Mouse (Mus musculus) neural tube, embryonic 11.5 days (tissue): ENCODE results near the gene Auts2. TPM values are rescaled to one million over a fixed set of nuclear protein-coding genes. Genes with fewer than 3 reads are reported as not detected.

Experiments
- ATAC-seq: fragments of 200-750 bp; cut with Nextera tagmentation; 2 replicates; pipeline ENCODE4 v1.8.0; 2017; ENCODE audit warnings: moderate number of reproducible peaks, mild to moderate bottlenecking, moderate TSS enrichment, moderate library complexity; ENCODE audit not compliant: insufficient read depth, low FRiP score, low TSS enrichment
- DNase-seq: peaks from one replicate; pipeline ENCODE4 v3.0.0-alpha.2; 2015; ENCODE audit warnings: low spot score
- H3K27ac ChIP-seq: fragments of 300-500 bp; sonication (generic); 2 replicates; pipeline ENCODE4 v1.5.1; 2014; ENCODE audit warnings: low read depth, mild to moderate bottlenecking, low read length
- H3K27me3 ChIP-seq: fragments of 300-500 bp; sonication (generic); 2 replicates; pipeline ENCODE4 v1.6.1; 2014; ENCODE audit warnings: mild to moderate bottlenecking, low read length, mixed read lengths; ENCODE audit not compliant: control insufficient read depth, insufficient read depth
- H3K36me3 ChIP-seq: fragments of 300-500 bp; sonication (generic); 2 replicates; pipeline ENCODE4 v1.6.1; 2014; ENCODE audit warnings: mild to moderate bottlenecking, low read length, moderate library complexity, mixed read lengths; ENCODE audit not compliant: control insufficient read depth, insufficient read depth
- H3K4me1 ChIP-seq: fragments of 300-500 bp; sonication (generic); 2 replicates; pipeline ENCODE4 v1.6.1; 2014; ENCODE audit warnings: low read length, mixed read lengths; ENCODE audit not compliant: control insufficient read depth, insufficient read depth
- H3K4me2 ChIP-seq: fragments of 300-500 bp; sonication (generic); 2 replicates; pipeline ENCODE4 v1.6.1; 2014; ENCODE audit warnings: low read depth, mild to moderate bottlenecking, moderate library complexity
- H3K4me3 ChIP-seq: fragments of 300-500 bp; sonication (generic); 2 replicates; pipeline ENCODE4 v1.5.1; 2014; ENCODE audit warnings: low read depth, low read length
- H3K9ac ChIP-seq: fragments of 300-500 bp; sonication (generic); 2 replicates; pipeline ENCODE4 v1.6.1; 2014; ENCODE audit warnings: mild to moderate bottlenecking, low read length
- H3K9me3 ChIP-seq: fragments of 300-500 bp; sonication (generic); 2 replicates; pipeline ENCODE4 v1.6.1; 2016; ENCODE audit warnings: low read length; ENCODE audit not compliant: control insufficient read depth
- WGBS: fragments of 180-500 bp; shearing (Covaris S2); extraction: QIAGEN DNeasy Blood & Tissue Kit; methylation state at CpG from one replicate; pipeline ENCODE4 v1.1.7; 2014; 5-methylcytosine and 5-hydroxymethylcytosine counted together
- polyA plus RNA-seq: library from polyadenylated mRNA; unstranded; fragments of >200 nt; fragmentation: Nextera tagmentation; extraction: Ambion mirVana; gene quantifications from 2 replicates; pipeline ENCODE4 v1.2.1, GENCODE M21; 2014

Gene Auts2
- polyA plus RNA-seq, 1 experiment from 2014 or later, result 45.0 TPM

DNA sequence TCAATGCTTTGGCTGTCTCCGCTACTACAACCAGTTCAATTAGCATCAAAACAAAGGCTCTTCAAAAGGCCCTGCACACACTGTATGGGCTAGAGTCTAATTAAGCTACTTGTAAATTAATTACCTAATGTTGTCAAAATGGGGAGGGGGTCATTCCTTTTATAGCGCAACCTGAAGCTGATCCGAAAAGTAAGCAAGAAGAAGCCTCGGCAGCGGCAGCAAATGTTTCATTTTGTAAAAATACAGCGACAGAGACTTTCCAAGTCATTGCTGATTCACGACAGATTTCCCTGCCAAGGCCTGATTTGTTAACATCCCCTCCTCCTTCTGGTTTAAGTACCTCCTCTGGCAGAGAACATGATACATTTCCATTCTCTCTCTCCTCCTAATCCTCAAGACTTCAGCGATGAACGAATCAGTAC, 33.7 kb downstream of the Auts2 start:
- H3K36me3 ChIP-seq, result no peaks in the 10 kb centered on the region
- no peaks in the 10 kb centered on the region for H3K9me3 ChIP-seq
- H3K27ac ChIP-seq, result no peak overlapping the region
- H3K4me3 ChIP-seq, result no peak overlapping the region
- no peaks in the 10 kb centered on the region for H3K27me3 ChIP-seq
- peaks cover 15% of the 10 kb centered on the region for H3K4me1 ChIP-seq
- H3K4me2 ChIP-seq, result no peak overlapping the region
- 12% methylated on average over 9 of the region's 9 CpGs for WGBS
- ATAC-seq (no peak), DNase-seq (no peak)
- no peak overlapping the region for H3K9ac ChIP-seq

DNA sequence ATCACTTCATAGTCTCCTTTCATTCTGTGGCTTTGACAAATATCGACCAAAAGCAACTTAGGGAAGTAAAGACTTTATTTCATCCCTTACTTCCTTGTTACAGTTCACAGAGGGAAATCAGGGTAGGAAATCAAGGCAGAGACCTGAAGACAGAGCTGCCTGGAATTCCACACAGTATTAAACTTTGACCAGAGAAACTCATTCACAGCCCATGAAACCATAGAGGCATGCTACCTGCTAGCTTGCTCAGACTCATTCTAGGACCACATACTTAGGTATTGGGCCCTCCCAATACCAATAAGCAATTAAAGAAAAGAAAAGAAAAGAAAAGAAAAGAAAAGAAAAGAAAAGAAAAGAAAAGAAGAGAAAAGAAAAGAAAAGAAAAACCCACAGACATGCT, 38.3 kb downstream of the Auts2 start:
- no peaks in the 10 kb centered on the region for H3K9me3 ChIP-seq
- peaks cover 16% of the 10 kb centered on the region for H3K4me1 ChIP-seq
- no peaks in the 10 kb centered on the region for H3K36me3 ChIP-seq
- WGBS, result 85% methylated on average over 1 of the region's 1 CpGs
- ATAC-seq (no peak), DNase-seq (no peak)
- H3K4me2 ChIP-seq, result no peak overlapping the region
- no peaks in the 10 kb centered on the region for H3K27me3 ChIP-seq
- no peak overlapping the region for H3K27ac ChIP-seq
- H3K4me3 ChIP-seq, result no peak overlapping the region
- no peak overlapping the region for H3K9ac ChIP-seq

DNA sequence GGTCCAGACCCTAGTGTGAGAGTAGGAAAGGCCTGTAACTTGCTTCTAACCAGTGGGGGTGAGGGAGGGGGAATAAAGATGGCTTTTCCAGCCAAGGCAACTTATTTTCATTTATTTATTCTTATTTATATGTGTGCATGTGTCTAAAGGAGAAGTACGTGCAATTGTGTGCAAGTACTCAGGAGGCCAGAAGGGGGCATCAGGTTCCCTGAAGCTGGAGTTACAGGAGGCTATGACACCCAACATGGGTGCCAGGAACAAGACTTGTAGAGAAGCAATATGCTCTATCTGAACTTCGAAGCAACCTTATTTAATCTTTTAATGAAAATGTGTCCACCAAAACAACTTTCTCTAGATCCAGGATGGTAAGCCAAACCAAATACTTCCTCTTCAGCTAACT, 39.7 kb downstream of the Auts2 start:
- Histone ChIP-seq H3K36me3 (no peaks in the 10 kb centered on the region), H3K9me3 (no peaks in the 10 kb centered on the region), H3K4me1 (peaks cover 10% of the 10 kb centered on the region; the same call in 1 of the 2 replicates), H3K27ac (no peak overlapping the region), H3K4me3 (no peak overlapping the region), H3K9ac (no peak overlapping the region), H3K4me2 (no peak overlapping the region), H3K27me3 (no peaks in the 10 kb centered on the region)
- no peak for ATAC-seq
- no peak for DNase-seq
- WGBS, result 99% methylated on average over 2 of the region's 2 CpGs

GRCm38 (mm10) chr5:132502036-132502435, 41.1 kb downstream of the Auts2 start:
- DNase-seq (no peak), ATAC-seq (no peak)
- no peaks in the 10 kb centered on the region for H3K27me3 ChIP-seq

DNA sequence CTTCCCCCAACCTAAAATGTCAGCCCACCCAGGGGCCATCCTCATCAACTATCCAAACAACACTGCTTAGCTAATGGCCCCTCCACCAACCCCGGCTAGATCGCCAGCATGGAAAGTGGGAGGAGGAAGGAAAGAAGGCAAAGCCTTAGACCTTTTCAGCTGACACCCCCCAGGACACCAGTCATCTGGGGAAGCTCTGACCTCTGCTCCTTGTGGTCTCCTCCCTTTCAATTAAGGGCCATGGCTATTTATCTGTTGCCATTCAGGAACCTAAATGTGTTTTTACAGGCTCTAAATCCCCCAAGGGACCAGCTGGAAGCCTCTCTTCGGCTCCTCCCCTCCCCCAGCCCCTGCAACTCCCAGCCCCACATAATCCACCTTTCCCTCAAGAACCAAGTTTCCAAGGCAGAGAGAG, 42.3 kb downstream of the Auts2 start:
- Histone ChIP-seq H3K9me3 (no peaks in the 10 kb centered on the region), H3K36me3 (no peaks in the 10 kb centered on the region), H3K27ac (no peak overlapping the region), H3K4me1 (peaks cover 10% of the 10 kb centered on the region; the same call in 1 of the 2 replicates), H3K27me3 (no peaks in the 10 kb centered on the region), H3K4me3 (no peak overlapping the region), H3K4me2 (no peak overlapping the region), H3K9ac (no peak overlapping the region)
- DNase-seq (peak; percentile 40), ATAC-seq (no peak)
- 2% methylated on average over 3 of the region's 3 CpGs for WGBS

More at GRCm38 (mm10) chr5:132502036-132502435, 41.1 kb downstream of the Auts2 start:
- Histone ChIP-seq H3K4me1 (peaks cover 10% of the 10 kb centered on the region; the same call in 1 of the 2 replicates), H3K4me3 (no peak overlapping the region), H3K9ac (no peak overlapping the region), H3K4me2 (no peak overlapping the region), H3K27ac (no peak overlapping the region), H3K36me3 (no peaks in the 10 kb centered on the region), H3K9me3 (no peaks in the 10 kb centered on the region)
- WGBS, result 21% methylated on average over 5 of the region's 5 CpGs

GRCm38 (mm10) chr5:132498896-132499295, 44.2 kb downstream of the Auts2 start:
- H3K4me3 ChIP-seq, result no peak overlapping the region
- H3K27ac ChIP-seq, result no peak overlapping the region
- no peak overlapping the region for H3K4me2 ChIP-seq
- DNase-seq, result no peak
- H3K27me3 ChIP-seq, result no peaks in the 10 kb centered on the region
- no peaks in the 10 kb centered on the region for H3K9me3 ChIP-seq
- 68% methylated on average over 2 of the region's 2 CpGs for WGBS
- no peak for ATAC-seq
- peaks cover 10% of the 10 kb centered on the region; the same call in 1 of the 2 replicates for H3K4me1 ChIP-seq
- H3K36me3 ChIP-seq, result no peaks in the 10 kb centered on the region
- H3K9ac ChIP-seq, result no peak overlapping the region

GRCm38 (mm10) chr5:132498045-132498444, 45.1 kb downstream of the Auts2 start:
- Histone ChIP-seq H3K27me3 (no peaks in the 10 kb centered on the region), H3K4me3 (no peak overlapping the region), H3K36me3 (no peaks in the 10 kb centered on the region), H3K9me3 (no peaks in the 10 kb centered on the region), H3K4me1 (peaks cover 10% of the 10 kb centered on the region; the same call in 1 of the 2 replicates), H3K27ac (no peak overlapping the region), H3K4me2 (no peak overlapping the region), H3K9ac (no peak overlapping the region)
- ATAC-seq (no peak), DNase-seq (no peak)
- whole genome bisulfite sequencing, result 89% methylated on average over 5 of the region's 5 CpGs

DNA sequence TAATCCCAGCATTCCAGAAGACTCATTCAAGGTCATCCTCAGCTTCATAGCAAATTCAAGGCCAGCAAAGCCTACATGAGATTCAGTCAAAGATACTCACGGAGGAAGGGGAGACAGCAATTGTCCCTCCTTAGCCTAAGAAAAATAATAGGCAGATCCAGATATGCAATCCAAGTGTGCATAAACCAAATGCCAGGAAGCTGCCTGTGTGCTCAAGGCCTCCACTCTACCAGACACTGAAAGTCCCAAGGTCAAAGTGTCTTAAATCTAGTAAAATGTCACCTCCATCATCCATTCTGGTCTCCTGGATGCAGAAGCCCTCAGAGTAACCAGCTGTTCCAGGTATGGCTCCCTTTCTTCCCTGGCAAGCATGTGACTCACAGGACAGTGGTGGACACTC, 50.4 kb downstream of the Auts2 start:
- no peak overlapping the region for H3K27ac ChIP-seq
- WGBS, result 84% methylated on average over 1 of the region's 1 CpGs

GRCm38 (mm10) chr5:132492040-132492439, 51.1 kb downstream of the Auts2 start:
- no peaks in the 10 kb centered on the region for H3K36me3 ChIP-seq
- H3K4me2 ChIP-seq, result no peak overlapping the region
- no peak overlapping the region for H3K9ac ChIP-seq
- no peak for DNase-seq
- H3K27me3 ChIP-seq, result no peaks in the 10 kb centered on the region
- ATAC-seq, result no peak
- H3K4me3 ChIP-seq, result no peak overlapping the region
- H3K27ac ChIP-seq, result no peak overlapping the region
- peaks cover 32% of the 10 kb centered on the region for H3K4me1 ChIP-seq
- H3K9me3 ChIP-seq, result no peaks in the 10 kb centered on the region

More for the DNA sequence above, 50.4 kb downstream of the Auts2 start:
- H3K4me3 ChIP-seq, result no peak overlapping the region
- peaks cover 32% of the 10 kb centered on the region for H3K4me1 ChIP-seq
- ATAC-seq (no peak), DNase-seq (no peak)
- H3K9me3 ChIP-seq, result no peaks in the 10 kb centered on the region
- no peak overlapping the region for H3K9ac ChIP-seq
- H3K4me2 ChIP-seq, result no peak overlapping the region
- no peaks in the 10 kb centered on the region for H3K36me3 ChIP-seq
- no peaks in the 10 kb centered on the region for H3K27me3 ChIP-seq
